Mouse (Mus musculus) bone marrow macrophage, adult 2 months (primary cell): ENCODE data around the gene Banp. TPM values are rescaled to one million over a fixed set of nuclear protein-coding genes. Genes with fewer than 3 reads are reported as not detected.

Experiments used
- H3K27ac ChIP-seq: 2 replicates; pipeline ENCODE4 v1.5.1; 2012; ENCODE audit warnings: low read depth, low read length; ENCODE audit not compliant: insufficient read depth
- H3K4me1 ChIP-seq: 2 replicates; pipeline ENCODE4 v1.6.1; 2012; ENCODE audit warnings: low read length; ENCODE audit not compliant: control insufficient read depth, insufficient read depth
- H3K4me3 ChIP-seq: 2 replicates; pipeline ENCODE4 v1.5.1; 2012; ENCODE audit warnings: mild to moderate bottlenecking, low read length, moderate library complexity; ENCODE audit not compliant: insufficient read depth
- CTCF ChIP-seq: IDR thresholded peaks from 2 replicates; pipeline ENCODE4 v1.5.1; 2012; ENCODE audit warnings: low read depth, mild to moderate bottlenecking, low read length, moderate library complexity
- POLR2A ChIP-seq: IDR thresholded peaks from 2 replicates; pipeline ENCODE4 v1.6.1; 2012; ENCODE audit warnings: mild to moderate bottlenecking, low read depth, low read length, borderline replicate concordance
- polyA plus RNA-seq: library from polyadenylated mRNA; stranded (reverse); fragments of >200 nt; gene quantifications from 2 replicates; pipeline ENCODE4 v1.2.4, GENCODE M21; 2012; ENCODE audit not compliant: missing spikeins, insufficient read depth, insufficient read length

The Banp gene
- polyA plus RNA-seq, 1 experiment = 19.9 TPM

GRCm38 (mm10) chr8:121922101-121922500 is 27.4 kb upstream of the Banp start:
- H3K4me1 ChIP-seq = no peaks in the 10 kb centered on the region
- TF ChIP-seq POLR2A (no peak), CTCF (no peak)
- no peak overlapping the region for H3K27ac ChIP-seq
- H3K4me3 ChIP-seq = no peak overlapping the region

DNA sequence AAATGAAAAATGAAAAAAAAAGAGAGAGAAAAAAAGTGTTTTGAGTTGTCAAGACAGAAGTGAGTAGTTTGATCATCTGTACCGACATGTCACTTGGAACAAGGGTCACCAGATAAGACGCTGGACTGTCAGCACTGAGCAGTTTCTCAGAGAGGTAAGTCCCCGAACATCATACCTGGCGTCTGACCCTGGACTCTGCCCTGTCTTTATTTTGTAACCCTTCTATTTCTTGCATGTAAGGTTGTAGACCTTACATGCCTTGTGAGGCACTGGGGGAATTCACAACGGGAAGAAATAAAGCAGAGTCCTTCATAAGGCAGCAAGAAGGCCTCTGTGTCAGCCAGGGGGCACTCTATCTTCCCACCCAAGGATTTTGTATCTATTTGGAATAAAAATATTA is 24.9 kb upstream of the Banp start:
- no peak overlapping the region for H3K4me3 ChIP-seq
- TF ChIP-seq CTCF (no peak), POLR2A (no peak)
- peaks cover 6% of the 10 kb centered on the region for H3K4me1 ChIP-seq
- H3K27ac ChIP-seq = no peak overlapping the region

GRCm38 (mm10) chr8:121925624-121926023 is 23.9 kb upstream of the Banp start:
- peaks cover 14% of the 10 kb centered on the region for H3K4me1 ChIP-seq
- no peak overlapping the region for H3K4me3 ChIP-seq
- TF ChIP-seq POLR2A (no peak), CTCF (peak; percentile 98)
- no peak overlapping the region for H3K27ac ChIP-seq

- TF ChIP-seq POLR2A = no peak
- TF ChIP-seq CTCF = no peak
- Histone ChIP-seq H3K4me1 (peaks cover 16% of the 10 kb centered on the region), H3K27ac (no peak overlapping the region), H3K4me3 (no peak overlapping the region)
Observed at GRCm38 (mm10) chr8:121926266-121926665, 23.3 kb upstream of the Banp start.

- H3K27ac ChIP-seq = no peak overlapping the region
- TF ChIP-seq CTCF = 0 out of 2 replicates have a peak, but pooled peaks have one; percentile 19
- no peak for TF ChIP-seq POLR2A
- H3K4me3 ChIP-seq = no peak overlapping the region
- H3K4me1 ChIP-seq = peaks cover 19% of the 10 kb centered on the region
Observed at GRCm38 (mm10) chr8:121927316-121927715, 22.2 kb upstream of the Banp start.

DNA sequence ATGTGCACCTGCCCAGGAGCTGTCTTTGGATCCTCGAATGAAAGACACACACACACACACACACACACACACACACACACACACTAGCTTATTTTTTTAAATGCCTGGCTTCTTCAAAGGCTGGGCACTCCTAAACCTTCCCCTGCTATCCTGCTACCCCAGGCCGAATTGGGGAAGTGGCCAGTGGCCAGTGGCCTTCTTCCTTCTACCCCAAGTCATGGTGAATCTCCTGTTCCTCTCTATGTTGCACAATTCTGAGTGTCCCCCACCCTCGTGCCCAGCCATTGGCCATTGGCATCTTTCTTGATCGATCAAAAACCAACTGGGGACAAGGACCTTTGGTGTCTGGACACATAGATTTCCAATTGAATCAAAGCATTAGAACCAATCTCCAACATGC is 19.5 kb upstream of the Banp start:
- H3K4me1 ChIP-seq = peaks cover 22% of the 10 kb centered on the region
- TF ChIP-seq POLR2A (no peak), CTCF (no peak)
- no peak overlapping the region for H3K4me3 ChIP-seq
- H3K27ac ChIP-seq = no peak overlapping the region

- Histone ChIP-seq H3K27ac (no peak overlapping the region), H3K4me1 (peaks cover 22% of the 10 kb centered on the region), H3K4me3 (no peak overlapping the region)
- TF ChIP-seq CTCF = no peak
- TF ChIP-seq POLR2A = no peak
Observed at GRCm38 (mm10) chr8:121931571-121931970, 18.0 kb upstream of the Banp start.

- Histone ChIP-seq H3K27ac (no peak overlapping the region), H3K4me3 (no peak overlapping the region), H3K4me1 (peaks cover 22% of the 10 kb centered on the region)
- TF ChIP-seq CTCF (no peak), POLR2A (no peak)
Observed at GRCm38 (mm10) chr8:121932026-121932667, 17.4 kb upstream of the Banp start.

GRCm38 (mm10) chr8:121932668-121933520 is 16.7 kb upstream of the Banp start:
- no peak overlapping the region for H3K4me3 ChIP-seq
- TF ChIP-seq POLR2A = no peak
- TF ChIP-seq CTCF = no peak
- peaks cover 21% of the 10 kb centered on the region for H3K4me1 ChIP-seq
- H3K27ac ChIP-seq = no peak overlapping the region

DNA sequence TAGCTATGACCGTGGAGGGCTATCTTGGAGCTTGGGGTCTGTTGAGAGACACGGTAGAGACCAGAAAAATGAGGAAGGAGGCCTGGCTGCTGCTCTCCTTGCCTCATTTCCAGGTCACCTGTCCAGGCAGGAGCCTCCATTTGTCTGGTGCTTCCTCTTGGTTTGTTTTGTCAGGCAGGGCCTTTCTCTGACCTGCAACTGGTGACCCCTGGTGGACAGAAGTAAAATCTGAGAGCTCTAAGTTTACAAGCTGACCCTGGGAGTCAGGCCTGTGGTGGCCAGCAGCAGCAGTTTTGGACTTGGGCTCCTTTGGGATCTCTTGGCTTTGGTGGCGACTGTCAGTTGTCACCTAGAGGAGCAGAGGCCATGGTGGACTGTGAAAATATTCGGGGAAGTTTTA is 15.0 kb upstream of the Banp start:
- TF ChIP-seq POLR2A = no peak
- peak; percentile 26 for TF ChIP-seq CTCF
- H3K4me1 ChIP-seq = peaks cover 24% of the 10 kb centered on the region
- H3K4me3 ChIP-seq = no peak overlapping the region
- no peak overlapping the region for H3K27ac ChIP-seq

DNA sequence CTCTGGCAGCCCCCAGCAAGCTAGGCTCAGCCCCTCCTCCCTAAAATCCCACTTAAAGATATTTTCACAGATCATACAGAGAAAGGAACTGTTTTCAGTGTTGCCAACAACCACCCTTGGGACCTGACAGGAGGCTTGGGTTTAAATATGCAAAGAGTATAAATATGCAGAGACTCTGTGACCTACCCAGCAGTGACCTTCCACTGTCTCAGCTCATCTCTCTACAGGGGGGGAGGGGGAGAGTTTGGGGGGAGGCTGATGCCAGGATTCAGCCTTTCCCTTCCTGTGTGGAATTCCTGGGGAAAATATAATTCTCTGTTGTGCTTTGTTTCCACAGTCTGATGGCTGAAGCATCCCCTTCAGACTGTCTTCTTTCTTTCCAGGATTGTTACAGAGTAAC is 14.6 kb upstream of the Banp start:
- TF ChIP-seq POLR2A = no peak
- no peak; the same call in 1 of the 2 replicates for TF ChIP-seq CTCF
- Histone ChIP-seq H3K4me1 (peaks cover 22% of the 10 kb centered on the region), H3K27ac (no peak overlapping the region), H3K4me3 (no peak overlapping the region)
